Mouse (Mus musculus): ENCODE data around the gene Prkag3. TPM values are rescaled to one million over a fixed set of nuclear protein-coding genes. Genes with fewer than 3 reads are reported as not detected.

The Prkag3 gene
- polyA plus RNA-seq (2017; shearing (Covaris generic)) = not detected

DNA sequence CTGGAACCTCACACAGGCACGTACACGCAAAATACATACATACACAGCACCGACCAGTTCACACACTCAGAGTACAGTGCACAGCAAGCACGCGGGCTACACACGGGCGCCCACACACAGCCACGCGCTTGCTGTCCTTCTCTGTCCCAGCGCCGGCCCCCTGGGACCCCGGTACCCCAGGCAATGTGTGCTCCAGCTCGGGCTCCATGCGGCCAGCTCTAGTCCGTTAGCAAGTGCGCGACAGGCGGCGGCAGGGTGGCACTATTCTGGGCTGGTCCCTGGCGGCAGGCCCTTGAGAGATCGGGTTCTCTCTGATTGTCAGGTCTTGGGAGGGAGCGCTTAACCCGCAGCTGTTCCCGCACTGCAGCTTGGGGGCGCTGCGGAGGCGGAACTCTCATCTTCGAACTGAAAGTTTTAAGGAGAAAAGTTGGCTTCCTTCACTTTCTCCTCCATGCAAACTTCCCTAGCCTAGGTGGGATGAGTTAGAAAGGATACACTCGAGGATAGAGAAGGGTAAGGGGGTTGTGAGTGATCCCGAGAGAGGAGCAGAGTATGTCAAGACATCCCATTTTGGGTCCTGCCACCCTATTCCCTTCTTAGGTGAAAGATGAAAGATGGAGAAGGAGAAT is at the start of gene Prkag3:
Gene Prkag3 (minus strand): TSS at position 579 of the 629 bp plus-strand sequence.

DNA sequence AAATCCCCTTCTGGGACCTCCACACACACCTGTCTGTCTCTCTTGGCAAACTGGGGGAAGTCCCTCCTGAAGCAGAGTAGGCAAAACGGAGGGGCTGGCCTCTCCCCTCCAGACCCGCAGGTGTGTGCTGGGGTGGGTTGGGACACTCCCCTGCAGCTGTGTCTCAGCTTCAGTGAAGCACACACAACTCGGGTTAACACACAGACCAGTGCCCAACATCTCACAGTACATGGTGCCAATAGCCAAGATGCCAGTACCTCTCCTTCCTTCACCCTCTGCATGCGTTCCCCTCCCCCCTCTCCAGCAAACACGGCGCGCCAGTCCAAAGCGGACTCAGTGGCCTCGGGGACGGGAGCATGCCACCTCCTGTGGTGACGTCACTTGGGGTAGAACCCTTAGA is 42.2 kb upstream of the Prkag3 start, which contains the start of gene Wnt10a:
Gene Wnt10a (plus strand): TSS at position 268 of the 400 bp plus-strand sequence.

DNA sequence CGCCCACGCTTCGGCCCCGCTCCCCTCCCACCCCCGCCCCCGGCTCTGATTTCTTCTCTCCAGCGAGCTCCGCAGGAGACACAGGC is 22.7 kb upstream of the Prkag3 start, which contains the start of gene Wnt6:
Gene Wnt6 (plus strand): TSS at position 48 of the 86 bp plus-strand sequence.

DNA sequence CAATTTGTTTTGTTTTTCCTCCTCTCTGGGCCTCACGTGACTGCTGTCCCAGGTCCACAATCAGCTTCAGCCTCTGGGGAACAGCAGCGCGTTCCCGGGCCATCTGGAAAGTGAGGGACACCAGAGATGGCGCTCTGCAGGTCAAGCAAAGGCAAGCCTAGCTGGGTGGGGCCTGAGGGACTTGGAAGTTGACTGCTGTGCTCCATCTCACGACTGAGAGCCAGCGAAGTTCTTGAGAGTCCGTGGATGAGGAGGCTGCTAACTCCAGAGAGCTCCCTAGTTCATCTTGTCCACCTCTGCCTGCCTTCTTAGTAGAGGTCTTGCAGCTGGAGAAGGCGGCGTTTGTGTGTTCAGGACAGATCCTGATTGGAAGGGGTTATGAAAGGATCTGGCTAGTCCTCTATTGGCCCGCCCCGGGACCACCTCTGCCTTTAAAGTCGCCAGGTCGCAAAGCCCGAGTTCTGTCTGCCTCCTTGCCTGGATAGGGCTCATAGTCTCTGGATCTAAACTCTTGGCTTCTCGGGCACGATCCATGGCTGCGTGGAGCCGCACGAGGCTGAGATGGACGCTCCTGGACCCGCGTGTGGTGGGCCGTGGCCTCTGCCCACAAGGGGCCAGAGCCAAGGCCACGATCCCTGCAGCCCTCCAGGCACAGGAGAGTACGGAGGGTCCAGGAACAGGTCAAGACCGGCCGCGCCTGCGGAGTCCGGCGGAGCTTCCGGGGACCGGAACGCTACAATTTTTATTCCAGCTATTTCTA is 35.7 kb downstream of the Prkag3 start, which contains the start of gene Cyp27a1:
Gene Cyp27a1 (plus strand): TSS at position 476 of the 760 bp plus-strand sequence.

Other genes starting within 250 kb of the Prkag3 start
- gene Cnot9, start 243.2 kb downstream of the Prkag3 start, polyA plus RNA-seq (2017; shearing (Covaris generic)) = 15.8 TPM
- 0.44 TPM for gene Plcd4, start 206.3 kb downstream of the Prkag3 start, polyA plus RNA-seq (2017; shearing (Covaris generic))
- 15.9 TPM for gene Usp37, start 204.9 kb downstream of the Prkag3 start, polyA plus RNA-seq (2017; shearing (Covaris generic))
- gene Zfp142, start 161.0 kb downstream of the Prkag3 start, polyA plus RNA-seq (2017; shearing (Covaris generic)) = 10.5 TPM
- gene Bcs1l, start 160.9 kb downstream of the Prkag3 start, polyA plus RNA-seq (2017; shearing (Covaris generic)) = 5.6 TPM
- 24.4 TPM for gene Rnf25, start 147.8 kb downstream of the Prkag3 start, polyA plus RNA-seq (2017; shearing (Covaris generic))
- 0.24 TPM for gene Stk36, start 147.8 kb downstream of the Prkag3 start, polyA plus RNA-seq (2017; shearing (Covaris generic))
- 45.6 TPM for gene Ttll4, start 87.5 kb downstream of the Prkag3 start, polyA plus RNA-seq (2017; shearing (Covaris generic))
- not detected for gene Cyp27a1, start 35.6 kb downstream of the Prkag3 start, polyA plus RNA-seq (2017; shearing (Covaris generic))
- not detected for gene Wnt6, start 22.7 kb upstream of the Prkag3 start, polyA plus RNA-seq (2017; shearing (Covaris generic))
- gene Wnt10a, start 42.3 kb upstream of the Prkag3 start, polyA plus RNA-seq (2017; shearing (Covaris generic)) = 0.40 TPM
- gene Cdk5r2, start 105.7 kb upstream of the Prkag3 start, polyA plus RNA-seq (2017; shearing (Covaris generic)) = not detected
- not detected for gene Fev, start 136.2 kb upstream of the Prkag3 start, polyA plus RNA-seq (2017; shearing (Covaris generic))
- not detected for gene Cryba2, start 143.9 kb upstream of the Prkag3 start, polyA plus RNA-seq (2017; shearing (Covaris generic))
- gene Cfap65, start 186.4 kb upstream of the Prkag3 start, polyA plus RNA-seq (2017; shearing (Covaris generic)) = not detected
- 0.15 TPM for gene Ihh, start 202.5 kb upstream of the Prkag3 start, polyA plus RNA-seq (2017; shearing (Covaris generic))

Measured in effector memory CD4-positive, alpha-beta T cell, adult 7 months (primary cell).